Mouse (Mus musculus) spleen, adult 2 months (tissue): ENCODE results near the gene Tufm. TPM values are rescaled to one million over a fixed set of nuclear protein-coding genes. Genes with fewer than 3 reads are reported as not detected.

Experiments
- DNase-seq, 2 experiments: peaks; one replicate each; pipeline versions ENCODE4 v3.0.0 to v3.0.0-alpha.2; 2012 to 2021; ENCODE audit warnings: low spot score in 2 of 2, low read depth in 1 of 2
- H3K27ac ChIP-seq: fragments of 200-500 bp; 2 replicates; pipeline ENCODE4 v1.5.1; 2012; ENCODE audit warnings: low read length, inconsistent platforms; ENCODE audit not compliant: insufficient read depth
- H3K27me3 ChIP-seq: fragments of 200-500 bp; 2 replicates; pipeline ENCODE4 v1.6.1; 2012; ENCODE audit warnings: mild to moderate bottlenecking, moderate library complexity, low read length, inconsistent platforms; ENCODE audit not compliant: control insufficient read depth, insufficient read depth
- H3K36me3 ChIP-seq: fragments of 200-500 bp; 2 replicates; pipeline ENCODE4 v1.6.1; 2012; ENCODE audit warnings: mild to moderate bottlenecking, low read length, inconsistent platforms; ENCODE audit not compliant: control insufficient read depth, insufficient read depth
- H3K4me1 ChIP-seq: fragments of 200-500 bp; 2 replicates; pipeline ENCODE4 v1.6.1; 2011; ENCODE audit warnings: inconsistent platforms; ENCODE audit not compliant: control insufficient read depth, insufficient read depth, insufficient read length
- H3K4me3 ChIP-seq: fragments of 200-500 bp; 2 replicates; pipeline ENCODE4 v1.5.1; 2011; ENCODE audit warnings: mild to moderate bottlenecking, inconsistent platforms; ENCODE audit not compliant: insufficient read depth, insufficient read length; ENCODE audit errors: extremely low read depth
- CTCF ChIP-seq: fragments of 200-500 bp; IDR thresholded peaks from 2 replicates; pipeline ENCODE4 v1.5.1; 2011; ENCODE audit warnings: mild to moderate bottlenecking, inconsistent platforms; ENCODE audit not compliant: insufficient read depth, insufficient read length, insufficient replicate concordance; ENCODE audit errors: extremely low read depth
- POLR2A ChIP-seq: fragments of 200-500 bp; IDR thresholded peaks from 2 replicates; pipeline ENCODE4 v1.6.1; 2011; ENCODE audit warnings: low read depth, low read length, inconsistent platforms
- WGBS: fragments of 180-500 bp; shearing (Covaris S2); methylation state at CpG from one replicate; pipeline ENCODE4 v1.1.7; 2018; 5-methylcytosine and 5-hydroxymethylcytosine counted together
- polyA plus RNA-seq: library from polyadenylated mRNA; depleted of rRNA; stranded (reverse); fragments of >200 nt; gene quantifications from 2 replicates; pipeline ENCODE4 v1.2.3, GENCODE M21; 2012

Tufm gene
- polyA plus RNA-seq, 1 experiment = 51.8 TPM

- no peak for DNase-seq
- Histone ChIP-seq H3K27ac (no peak overlapping the region), H3K4me1 (peaks cover 2% of the 10 kb centered on the region; the same call in 1 of the 2 replicates), H3K4me3 (no peak overlapping the region), H3K27me3 (no peaks in the 10 kb centered on the region), H3K36me3 (peaks cover 19% of the 10 kb centered on the region)
- TF ChIP-seq CTCF = no peak
- TF ChIP-seq POLR2A = no peak
- 62% methylated on average over 7 of the region's 7 CpGs for WGBS
These were observed 21.7 kb upstream of the Tufm start for GRCm38 (mm10) chr7:126465246-126466030.

GRCm38 (mm10) chr7:126466116-126466515 lies 21.0 kb upstream of the Tufm start:
- peaks cover 22% of the 10 kb centered on the region for H3K36me3 ChIP-seq
- WGBS = 87% methylated on average over 9 of the region's 9 CpGs
- H3K27ac ChIP-seq = no peak overlapping the region
- no peak for TF ChIP-seq CTCF
- TF ChIP-seq POLR2A = no peak
- DNase-seq = no peak
- no peak overlapping the region for H3K4me3 ChIP-seq
- H3K27me3 ChIP-seq = no peaks in the 10 kb centered on the region
- H3K4me1 ChIP-seq = peaks cover 5% of the 10 kb centered on the region; the same call in 1 of the 2 replicates

GRCm38 (mm10) chr7:126466707-126467106 lies 20.5 kb upstream of the Tufm start:
- H3K27ac ChIP-seq = no peak overlapping the region
- no peak for TF ChIP-seq CTCF
- no peak for TF ChIP-seq POLR2A
- H3K4me1 ChIP-seq = peaks cover 8% of the 10 kb centered on the region; the same call in 1 of the 2 replicates
- peaks cover 23% of the 10 kb centered on the region for H3K36me3 ChIP-seq
- no peak overlapping the region for H3K4me3 ChIP-seq
- 81% methylated on average over 5 of the region's 5 CpGs for WGBS
- DNase-seq = no peak
- H3K27me3 ChIP-seq = no peaks in the 10 kb centered on the region

GRCm38 (mm10) chr7:126467271-126467670 lies 19.9 kb upstream of the Tufm start:
- H3K4me3 ChIP-seq = no peak overlapping the region
- WGBS = 46% methylated on average over 5 of the region's 5 CpGs
- H3K36me3 ChIP-seq = peaks cover 23% of the 10 kb centered on the region
- DNase-seq = peak in 1 of 2 experiments; percentile 71
- TF ChIP-seq CTCF = peak; percentile 42; the same call in 1 of the 2 replicates
- TF ChIP-seq POLR2A = no peak
- H3K27ac ChIP-seq = no peak overlapping the region
- H3K4me1 ChIP-seq = peaks cover 9% of the 10 kb centered on the region; the same call in 1 of the 2 replicates
- no peaks in the 10 kb centered on the region for H3K27me3 ChIP-seq

- 93% methylated on average over 18 of the region's 18 CpGs for WGBS
- Histone ChIP-seq H3K4me1 (peaks cover 15% of the 10 kb centered on the region; the same call in 1 of the 2 replicates), H3K27me3 (no peaks in the 10 kb centered on the region), H3K36me3 (peaks cover 23% of the 10 kb centered on the region), H3K4me3 (no peak overlapping the region), H3K27ac (no peak overlapping the region)
- no peak for DNase-seq
- no peak for TF ChIP-seq CTCF
- no peak for TF ChIP-seq POLR2A
These were observed 19.1 kb upstream of the Tufm start for GRCm38 (mm10) chr7:126467834-126468627.

GRCm38 (mm10) chr7:126470077-126470476 lies 17.1 kb upstream of the Tufm start:
- Histone ChIP-seq H3K27me3 (no peaks in the 10 kb centered on the region), H3K27ac (peak overlapping the region; percentile 43), H3K36me3 (peaks cover 23% of the 10 kb centered on the region), H3K4me3 (no peak overlapping the region), H3K4me1 (peaks cover 23% of the 10 kb centered on the region; the same call in 1 of the 2 replicates)
- 15% methylated on average over 6 of the region's 6 CpGs for WGBS
- peak in 1 of 2 experiments; percentile 68 for DNase-seq
- no peak for TF ChIP-seq CTCF
- no peak for TF ChIP-seq POLR2A
